Mouse (Mus musculus) lung, embryonic 14.5 days (tissue): ENCODE results near the gene Apobec1. TPM values are rescaled to one million over a fixed set of nuclear protein-coding genes. Genes with fewer than 3 reads are reported as not detected.
"Not testable (repeated sequence)": the region's sequence is repeated elsewhere in the genome, so short reads cannot be mapped to it uniquely, and the experiment has no call there.

ENCODE experiments used
- ATAC-seq: fragments of 200-750 bp; cut with Nextera tagmentation; 2 replicates; pipeline ENCODE4 v1.8.0; 2017; ENCODE audit warnings: mild to moderate bottlenecking, moderate TSS enrichment, moderate library complexity; ENCODE audit not compliant: insufficient read depth
- DNase-seq: peaks from one replicate; pipeline ENCODE4 v3.0.0-alpha.2; 2015
- H3K27ac ChIP-seq: fragments of 300-500 bp; sonication (generic); 2 replicates; pipeline ENCODE4 v1.5.1; 2014; ENCODE audit warnings: low read depth, mild to moderate bottlenecking, moderate library complexity
- H3K27me3 ChIP-seq: fragments of 300-500 bp; sonication (generic); 2 replicates; pipeline ENCODE4 v1.6.1; 2014; ENCODE audit warnings: low read length, control low read depth; ENCODE audit not compliant: insufficient read depth
- H3K36me3 ChIP-seq: fragments of 300-500 bp; sonication (generic); 2 replicates; pipeline ENCODE4 v1.6.1; 2014; ENCODE audit warnings: control low read depth; ENCODE audit not compliant: insufficient read depth
- H3K4me1 ChIP-seq: fragments of 300-500 bp; sonication (generic); 2 replicates; pipeline ENCODE4 v1.6.1; 2014; ENCODE audit warnings: antibody characterized with exemption, control low read depth; ENCODE audit not compliant: insufficient read depth
- H3K4me2 ChIP-seq: fragments of 300-500 bp; sonication (generic); 2 replicates; pipeline ENCODE4 v1.6.1; 2014; ENCODE audit warnings: mild to moderate bottlenecking
- H3K4me3 ChIP-seq: fragments of 300-500 bp; sonication (generic); 2 replicates; pipeline ENCODE4 v1.5.1; 2014; ENCODE audit warnings: low read depth, low read length
- H3K9ac ChIP-seq: fragments of 300-500 bp; sonication (generic); 2 replicates; pipeline ENCODE4 v1.6.1; 2014
- H3K9me3 ChIP-seq: fragments of 300-500 bp; sonication (generic); 2 replicates; pipeline ENCODE4 v1.6.1; 2016; ENCODE audit warnings: low read depth, low read length, control low read depth
- CTCF ChIP-seq: IDR thresholded peaks from 2 replicates; pipeline ENCODE4 v1.5.1; 2016; ENCODE audit warnings: antibody characterized with exemption, low read depth
- WGBS: fragments of 180-500 bp; shearing (Covaris S2); extraction: QIAGEN DNeasy Blood & Tissue Kit; methylation state at CpG from one replicate; pipeline ENCODE4 v1.1.7; 2014; 5-methylcytosine and 5-hydroxymethylcytosine counted together
- polyA plus RNA-seq: library from polyadenylated mRNA; unstranded; fragments of >200 nt; fragmentation: Nextera tagmentation; extraction: Ambion mirVana; gene quantifications from 2 replicates; pipeline ENCODE4 v1.2.1, GENCODE M21; 2014

Gene Apobec1
- polyA plus RNA-seq, 1 experiment from 2014 or later: 5.8 TPM

GRCm38 (mm10) chr6:122544672-122545071, 57.6 kb downstream of the Apobec1 start:
- no peaks in the 10 kb centered on the region for H3K27me3 ChIP-seq
- no peak overlapping the region for H3K9ac ChIP-seq
- H3K4me1 ChIP-seq: no peaks in the 10 kb centered on the region
- no peaks in the 10 kb centered on the region for H3K36me3 ChIP-seq
- ATAC-seq (no peak), DNase-seq (no peak)
- no peak overlapping the region for H3K4me3 ChIP-seq
- H3K9me3 ChIP-seq: no peaks in the 10 kb centered on the region
- 91% methylated on average over 1 of the region's 1 CpGs for WGBS
- H3K4me2 ChIP-seq: no peak overlapping the region
- no peak overlapping the region for H3K27ac ChIP-seq
- no peak for TF ChIP-seq CTCF

DNA sequence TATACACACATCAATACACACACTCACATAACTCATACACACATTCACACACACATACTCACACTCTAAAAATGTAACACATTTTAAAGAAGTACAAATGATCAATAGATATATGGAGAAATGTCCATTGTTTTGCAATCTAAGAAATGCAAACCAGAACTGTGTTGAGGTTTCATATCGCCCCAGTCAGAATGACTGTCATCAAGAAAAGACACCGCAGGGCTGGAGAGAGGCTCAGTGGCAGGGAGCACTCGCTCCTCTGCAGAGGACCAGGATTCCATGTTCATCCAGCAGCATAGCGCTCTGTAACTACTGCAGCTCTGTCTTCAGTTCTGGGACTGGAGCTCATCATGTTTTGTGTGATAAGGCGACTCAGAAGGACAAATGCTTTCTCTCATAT, 58.7 kb downstream of the Apobec1 start:
- WGBS: 74% methylated on average over 5 of the region's 5 CpGs
- ATAC-seq: no peak
- Histone ChIP-seq H3K4me2 (no peak overlapping the region), H3K4me1 (no peaks in the 10 kb centered on the region), H3K9ac (no peak overlapping the region), H3K36me3 (no peaks in the 10 kb centered on the region), H3K27ac (no peak overlapping the region), H3K9me3 (no peaks in the 10 kb centered on the region), H3K4me3 (no peak overlapping the region), H3K27me3 (no peaks in the 10 kb centered on the region)
- TF ChIP-seq CTCF: no peak
- no peak for DNase-seq

GRCm38 (mm10) chr6:122542459-122542858, 59.8 kb downstream of the Apobec1 start:
- not testable (repeated sequence) for H3K27me3 ChIP-seq, DNase-seq, H3K9ac ChIP-seq, H3K4me3 ChIP-seq, H3K36me3 ChIP-seq, ATAC-seq, H3K27ac ChIP-seq, H3K4me2 ChIP-seq, H3K4me1 ChIP-seq, H3K9me3 ChIP-seq
- WGBS: 68% methylated on average over 5 of the region's 5 CpGs

- ATAC-seq (no peak), DNase-seq (no peak)
- Histone ChIP-seq H3K4me3 (no peak overlapping the region), H3K4me1 (no peaks in the 10 kb centered on the region), H3K9me3 (no peaks in the 10 kb centered on the region), H3K36me3 (no peaks in the 10 kb centered on the region), H3K4me2 (no peak overlapping the region), H3K27ac (no peak overlapping the region), H3K9ac (no peak overlapping the region), H3K27me3 (no peaks in the 10 kb centered on the region)
- no peak for TF ChIP-seq CTCF
- 77% methylated on average over 9 of the region's 9 CpGs for WGBS
These were observed 62.7 kb downstream of the Apobec1 start for GRCm38 (mm10) chr6:122539564-122539963.

- no peak overlapping the region for H3K27ac ChIP-seq
- no peak overlapping the region for H3K4me3 ChIP-seq
- no peaks in the 10 kb centered on the region for H3K9me3 ChIP-seq
- no peak for TF ChIP-seq CTCF
- H3K4me2 ChIP-seq: no peak overlapping the region
- no peak for DNase-seq
- H3K4me1 ChIP-seq: no peaks in the 10 kb centered on the region
- no peaks in the 10 kb centered on the region for H3K27me3 ChIP-seq
- ATAC-seq: no peak
- WGBS: 43% methylated on average over 3 of the region's 3 CpGs
- H3K36me3 ChIP-seq: no peaks in the 10 kb centered on the region
- H3K9ac ChIP-seq: no peak overlapping the region
These were observed 68.2 kb downstream of the Apobec1 start for GRCm38 (mm10) chr6:122534032-122534431.

DNA sequence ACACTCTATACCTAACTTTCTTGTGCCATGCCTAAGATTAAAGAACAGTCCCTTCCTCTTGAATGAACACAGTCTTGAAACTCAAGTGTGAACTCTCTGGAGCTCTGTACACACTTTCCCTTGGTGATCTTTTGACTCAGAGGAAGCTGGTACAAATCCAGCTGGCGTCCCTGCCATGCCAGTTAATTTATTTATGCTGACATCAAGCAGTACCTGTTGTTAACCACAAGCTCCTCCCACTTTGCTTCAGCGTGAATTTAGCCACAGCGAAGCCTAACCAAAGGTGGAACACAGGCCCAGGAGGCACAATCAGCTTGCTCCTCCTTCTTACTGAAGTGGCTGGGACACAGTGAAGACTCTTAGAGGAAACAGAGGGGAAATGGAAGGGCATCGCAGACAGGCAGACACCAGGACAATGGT, 69.4 kb downstream of the Apobec1 start:
- Histone ChIP-seq H3K27me3 (no peaks in the 10 kb centered on the region), H3K4me1 (no peaks in the 10 kb centered on the region), H3K36me3 (no peaks in the 10 kb centered on the region), H3K9ac (no peak overlapping the region), H3K4me2 (peak overlapping the region; percentile 36; the same call in 1 of the 2 replicates), H3K9me3 (no peaks in the 10 kb centered on the region), H3K27ac (no peak overlapping the region), H3K4me3 (no peak overlapping the region)
- DNase-seq (peak; percentile 21), ATAC-seq (peak; percentile 17; the same call in 1 of the 2 replicates)
- WGBS: 15% methylated on average over 4 of the region's 4 CpGs
- no peak for TF ChIP-seq CTCF

GRCm38 (mm10) chr6:122531466-122532174, 70.6 kb downstream of the Apobec1 start:
- no peak for TF ChIP-seq CTCF
- H3K4me1 ChIP-seq: no peaks in the 10 kb centered on the region
- no peak overlapping the region for H3K27ac ChIP-seq
- no peaks in the 10 kb centered on the region for H3K27me3 ChIP-seq
- H3K9me3 ChIP-seq: no peaks in the 10 kb centered on the region
- no peaks in the 10 kb centered on the region for H3K36me3 ChIP-seq
- peak; percentile 8 for DNase-seq
- ATAC-seq: no peak
- H3K4me2 ChIP-seq: no peak overlapping the region
- no peak overlapping the region for H3K9ac ChIP-seq
- WGBS: 58% methylated on average over 8 of the region's 8 CpGs
- H3K4me3 ChIP-seq: no peak overlapping the region
